Mouse (Mus musculus) E14TG2a.4 (cell line): Measurements from ENCODE around the gene Abo.

Experiments
- H3K27me3 ChIP-seq: 2 replicates; pipeline ENCODE4 v1.6.1; 2014; ENCODE audit warnings: low read length, control low read depth; ENCODE audit not compliant: insufficient read depth
- H3K36me3 ChIP-seq: 2 replicates; pipeline ENCODE4 v1.6.1; 2014; ENCODE audit warnings: low read length, control low read depth; ENCODE audit not compliant: insufficient read depth
- H3K4me1 ChIP-seq: replicated peaks from 2 replicates; pipeline ENCODE4 v1.6.1; 2014; ENCODE audit warnings: low read depth, low read length, control low read depth
- H3K4me3 ChIP-seq: replicated peaks from 2 replicates; pipeline ENCODE4 v1.5.1; 2014; ENCODE audit warnings: mild to moderate bottlenecking, low read length
- H3K9me3 ChIP-seq: 2 replicates; pipeline ENCODE4 v1.6.1; 2014; ENCODE audit warnings: low read length, control low read depth
- CTCF ChIP-seq: conservative IDR thresholded peaks from 2 replicates; pipeline ENCODE4 v1.5.1; 2014; ENCODE audit warnings: low read length
- NANOG ChIP-seq: IDR thresholded peaks from 2 replicates; pipeline ENCODE4 v1.6.1; 2014; ENCODE audit warnings: borderline replicate concordance, low read length, mixed read lengths

Gene Abo

GRCm38 (mm10) chr2:26827261-26827975 lies 37.4 kb downstream of the Abo start:
- Histone ChIP-seq H3K4me1 (peaks cover 14% of the 10 kb centered on the region), H3K9me3 (peaks cover 13% of the 10 kb centered on the region; the same call in 1 of the 2 replicates), H3K27me3 (no peaks in the 10 kb centered on the region), H3K36me3 (no peaks in the 10 kb centered on the region), H3K4me3 (no peak overlapping the region)
- TF ChIP-seq CTCF (no peak), NANOG (0 out of 2 replicates have a peak, but pooled peaks have one; percentile 21)
